Mouse (Mus musculus): ENCODE results near the gene Ldlrap1.

The Ldlrap1 gene

DNA sequence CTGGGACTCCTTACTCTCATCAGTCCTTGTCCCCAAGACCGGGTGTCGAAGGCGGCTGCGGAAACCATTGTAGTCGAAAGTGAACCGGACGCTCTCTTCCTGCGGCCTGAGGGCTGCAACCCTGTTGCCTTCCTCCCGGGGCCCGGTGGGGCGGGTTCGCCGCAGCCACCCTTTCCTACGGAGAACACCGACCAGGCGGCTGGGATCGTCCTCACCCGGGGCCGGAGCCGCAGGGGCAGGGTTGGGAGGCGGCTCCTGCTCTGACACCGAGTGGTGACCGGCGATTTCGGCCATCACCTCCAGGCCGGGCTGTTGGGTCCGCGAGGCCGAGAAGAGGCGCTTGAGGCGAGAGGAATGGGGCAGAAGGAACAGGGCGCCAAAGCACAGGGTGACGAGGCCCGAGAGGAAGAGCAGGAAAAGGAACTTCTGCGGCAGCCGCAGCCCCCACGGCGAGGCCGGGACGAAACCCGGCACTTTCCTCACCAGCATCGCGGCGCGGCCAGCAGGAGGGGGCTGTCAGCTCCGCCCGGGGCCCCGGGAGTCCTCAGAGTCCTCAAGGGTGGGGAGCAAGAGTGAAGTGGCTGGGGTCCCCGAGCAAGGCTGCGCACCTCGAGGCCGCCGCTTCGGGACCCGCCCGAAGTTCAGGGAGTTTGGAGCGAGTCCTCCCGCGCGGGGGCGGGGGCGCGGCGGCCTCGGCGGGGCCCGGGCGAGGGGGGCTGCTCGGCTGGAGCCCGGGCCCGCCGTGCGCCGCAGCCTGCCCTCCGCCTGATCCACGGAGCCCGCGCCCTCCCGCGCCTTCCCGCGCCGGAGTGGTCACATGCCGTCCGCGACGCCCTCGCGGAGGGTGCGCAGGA is 64.6 kb downstream of the Ldlrap1 start:
- DNase-seq, result peak; percentile 28 to 46

DNA sequence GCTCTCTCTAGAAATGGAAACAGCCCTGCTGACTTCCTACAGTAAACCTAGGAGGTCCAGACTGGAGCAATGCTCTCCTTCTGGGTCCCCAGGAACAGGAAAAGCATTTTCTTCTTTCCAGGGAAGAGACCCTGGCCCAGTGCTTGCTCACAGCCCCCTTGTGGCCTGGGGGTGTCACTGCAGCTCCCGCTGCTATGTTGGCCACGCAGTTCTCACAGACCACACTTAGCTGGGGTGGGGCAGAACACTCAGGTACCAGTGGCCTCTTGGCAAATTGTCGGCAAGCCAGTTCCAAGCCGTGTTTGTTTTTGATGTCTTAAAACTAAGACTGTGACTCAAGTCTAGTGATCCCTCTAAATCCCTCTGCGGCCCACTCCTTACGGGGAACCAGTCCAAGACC is 65.9 kb downstream of the Ldlrap1 start:
- DNase-seq, result peak; percentile 61 to 62

DNA sequence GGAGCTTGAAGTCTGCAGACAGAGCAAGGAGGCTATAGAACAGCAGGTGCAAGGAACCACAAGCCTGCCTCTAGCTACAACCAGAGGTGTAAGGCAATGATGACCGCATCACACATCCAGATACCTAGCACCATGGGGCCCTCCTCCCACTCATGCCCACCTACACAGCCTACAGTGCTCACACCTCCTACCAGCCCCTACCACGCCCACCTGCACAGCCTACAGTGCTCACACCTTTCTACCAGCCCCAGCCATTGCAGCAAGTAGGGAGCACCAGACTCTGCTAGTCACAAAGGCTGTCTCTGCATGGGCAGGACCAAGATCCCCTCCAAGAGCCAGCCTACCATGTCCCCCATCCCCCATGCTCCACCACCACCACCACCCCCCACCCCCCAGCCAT is 66.9 kb downstream of the Ldlrap1 start:
- no peak for DNase-seq

DNA sequence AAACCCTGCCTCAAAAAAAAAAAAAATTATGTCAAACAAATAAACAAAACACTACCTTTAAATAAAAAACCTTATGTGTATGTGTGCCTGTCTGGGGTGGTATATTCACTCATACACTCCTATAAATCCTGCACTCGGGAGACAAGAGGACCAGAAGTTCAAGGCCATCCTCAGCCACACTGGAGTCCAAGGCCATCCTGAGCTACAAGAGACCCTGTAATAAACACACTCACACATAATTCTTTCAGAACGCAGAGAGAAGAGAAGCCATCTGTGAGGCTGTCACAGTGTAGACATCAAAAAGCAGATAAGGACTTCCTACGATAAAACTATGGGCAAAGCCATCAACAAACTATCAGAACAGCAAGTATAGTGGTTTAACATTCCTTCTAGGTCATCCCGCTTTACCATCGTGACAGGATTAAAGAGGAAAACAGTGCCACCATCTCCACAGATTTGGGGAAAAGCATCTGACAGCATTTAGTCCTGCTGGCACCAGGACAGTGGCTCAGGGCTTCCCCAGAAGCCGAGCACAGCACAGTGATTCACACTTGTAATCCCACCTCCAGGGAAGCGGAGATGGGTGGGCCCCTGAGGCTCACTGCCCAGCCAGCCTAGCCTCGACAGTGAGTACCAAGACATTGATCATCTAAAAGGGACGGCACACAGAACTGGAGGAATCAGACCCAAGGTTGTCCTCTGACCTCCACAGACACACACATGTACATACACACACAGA is 74.5 kb downstream of the Ldlrap1 start:
- DNase-seq, result no peak

DNA sequence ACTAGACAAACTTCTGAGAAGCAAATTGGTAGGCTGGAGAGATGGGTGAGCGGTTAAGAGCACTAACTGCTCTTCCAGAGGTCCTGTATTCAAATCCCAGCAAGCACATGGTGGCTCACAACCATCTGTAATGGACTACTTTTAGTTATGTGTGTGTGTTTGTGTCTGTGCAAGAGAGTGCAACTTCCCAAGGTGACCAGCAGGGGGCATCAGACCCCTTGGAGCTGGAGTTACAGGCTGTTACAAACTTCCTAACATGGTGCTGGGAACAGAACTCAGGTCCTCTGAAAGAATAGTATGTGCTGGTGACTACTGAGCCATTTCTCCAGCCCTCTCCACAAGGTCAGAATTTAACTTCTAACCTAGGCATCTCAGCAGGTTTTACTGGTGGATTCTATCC is 75.4 kb downstream of the Ldlrap1 start:
- no peak for DNase-seq

All from thymus, postnatal 36 days (tissue).